ENCODE assay signal across 15 mouse cellular contexts in genomic region chr14:77638148-77638547, GRCm38 (mm10).
"Had no signal": no experiment of that assay in that cellular context is flagged by ENCODE, and none has a peak within 500 bp of the region (broad histone marks: within the 10 kb centered on the region; RNA-seq: fewer than 3 reads in every experiment).

No protein-coding gene starts in this region.

- H3K36me3 ChIP-seq: midbrain, embryonic 10.5 days; midbrain, embryonic 12.5 days; neural tube, embryonic 12.5 days; stomach, embryonic 15.5 days had no signal

- H3K9me3 ChIP-seq: midbrain, embryonic 10.5 days; midbrain, embryonic 12.5 days; neural tube, embryonic 12.5 days; stomach, embryonic 15.5 days had no signal

- H3K27me3 ChIP-seq: midbrain, embryonic 12.5 days; neural tube, embryonic 12.5 days; stomach, embryonic 15.5 days had no signal

- ATAC-seq: midbrain, embryonic 16.5 days had no signal

- H3K4me2 ChIP-seq: lung, embryonic 14.5 days; midbrain, embryonic 12.5 days; neural tube, embryonic 12.5 days; stomach, embryonic 15.5 days had no signal

- H3K9ac ChIP-seq: lung, embryonic 14.5 days; midbrain, embryonic 12.5 days; neural tube, embryonic 12.5 days; stomach, embryonic 15.5 days had no signal

- H3K4me3 ChIP-seq: midbrain, embryonic 10.5 days; midbrain, embryonic 12.5 days; neural tube, embryonic 12.5 days; stomach, embryonic 15.5 days had no signal

- H3K27ac ChIP-seq: midbrain, embryonic 10.5 days; midbrain, embryonic 12.5 days; neural tube, embryonic 12.5 days; stomach, embryonic 15.5 days; stomach, postnatal 0 days had no signal

- H3K4me1 ChIP-seq: stomach, embryonic 15.5 days had no signal

- DNase-seq: lung, adult 18-20 months; lung, postnatal 10 days; lung, postnatal 4 days; midbrain, embryonic 14.5 days; right cerebral cortex, postnatal 14 days; thymus, adult 2 months; thymus, postnatal 25 days; thymus, postnatal 4 days had no signal
